Mouse (Mus musculus) stomach, embryonic 14.5 days (tissue): ENCODE results near the gene Nmnat2. TPM values are rescaled to one million over a fixed set of nuclear protein-coding genes. Genes with fewer than 3 reads are reported as not detected.

ENCODE experiments used
- ATAC-seq: fragments of 200-750 bp; cut with Nextera tagmentation; 2 replicates; pipeline ENCODE4 v1.8.0; 2017; ENCODE audit warnings: low read depth, moderate TSS enrichment; ENCODE audit not compliant: insufficient number of reproducible peaks, insufficient read depth, low FRiP score
- H3K27ac ChIP-seq: fragments of 300-500 bp; sonication (generic); 2 replicates; pipeline ENCODE4 v1.5.1; 2014; ENCODE audit warnings: mild to moderate bottlenecking, low read length, moderate library complexity, mixed read lengths
- H3K27me3 ChIP-seq: fragments of 300-500 bp; sonication (generic); 2 replicates; pipeline ENCODE4 v1.6.1; 2014; ENCODE audit warnings: low read length, control low read depth, mixed read lengths; ENCODE audit not compliant: control insufficient read depth, insufficient read depth
- H3K36me3 ChIP-seq: fragments of 300-500 bp; sonication (generic); 2 replicates; pipeline ENCODE4 v1.6.1; 2014; ENCODE audit warnings: mild to moderate bottlenecking, control low read depth, low read length, moderate library complexity, mixed read lengths; ENCODE audit not compliant: control insufficient read depth, insufficient read depth
- H3K4me1 ChIP-seq: fragments of 300-500 bp; sonication (generic); 2 replicates; pipeline ENCODE4 v1.6.1; 2014; ENCODE audit warnings: low read length, control low read depth, mixed read lengths; ENCODE audit not compliant: control insufficient read depth, insufficient read depth
- H3K4me2 ChIP-seq: fragments of 300-500 bp; sonication (generic); replicated peaks from 2 replicates; pipeline ENCODE4 v1.6.1; 2014; ENCODE audit warnings: low read depth, low read length, control low read depth
- H3K4me3 ChIP-seq: fragments of 300-500 bp; sonication (generic); 2 replicates; pipeline ENCODE4 v1.5.1; 2014; ENCODE audit warnings: low read depth, low read length, control low read depth
- H3K9ac ChIP-seq: fragments of 300-500 bp; sonication (generic); replicated peaks from 2 replicates; pipeline ENCODE4 v1.6.1; 2014; ENCODE audit warnings: low read depth, mild to moderate bottlenecking, control low read depth, low read length, moderate library complexity, mixed read lengths
- H3K9me3 ChIP-seq: fragments of 300-500 bp; sonication (generic); 2 replicates; pipeline ENCODE4 v1.6.1; 2016; ENCODE audit warnings: low read depth, low read length, control low read depth; ENCODE audit not compliant: control insufficient read depth
- WGBS: fragments of 180-500 bp; shearing (Covaris S2); extraction: QIAGEN DNeasy Blood & Tissue Kit; methylation state at CpG from one replicate; pipeline ENCODE4 v1.1.7; 2014; 5-methylcytosine and 5-hydroxymethylcytosine counted together
- polyA plus RNA-seq: library from polyadenylated mRNA; unstranded; fragments of >200 nt; fragmentation: Nextera tagmentation; extraction: Ambion mirVana; gene quantifications from 2 replicates; pipeline ENCODE4 v1.2.1, GENCODE M21; 2014

Gene Nmnat2
- polyA plus RNA-seq, 1 experiment from 2014 or later = 3.8 TPM

GRCm38 (mm10) chr1:153126491-153127381, 171.9 kb downstream of the Nmnat2 start:
- Histone ChIP-seq H3K4me2 (no peak overlapping the region), H3K27me3 (no peaks in the 10 kb centered on the region), H3K9me3 (no peaks in the 10 kb centered on the region), H3K4me3 (no peak overlapping the region), H3K9ac (no peak overlapping the region), H3K36me3 (no peaks in the 10 kb centered on the region), H3K27ac (no peak overlapping the region; the same call in 1 of the 2 replicates), H3K4me1 (no peaks in the 10 kb centered on the region)
- WGBS = 73% methylated on average over 15 of the region's 15 CpGs
- ATAC-seq = peak; percentile 47; the same call in 1 of the 2 replicates

GRCm38 (mm10) chr1:153127622-153128021, 172.8 kb downstream of the Nmnat2 start:
- Histone ChIP-seq H3K4me1 (no peaks in the 10 kb centered on the region), H3K9ac (no peak overlapping the region), H3K4me3 (no peak overlapping the region), H3K27me3 (no peaks in the 10 kb centered on the region), H3K27ac (no peak overlapping the region), H3K9me3 (no peaks in the 10 kb centered on the region), H3K36me3 (no peaks in the 10 kb centered on the region), H3K4me2 (no peak overlapping the region)
- ATAC-seq = no peak
- WGBS = 72% methylated on average over 4 of the region's 4 CpGs

GRCm38 (mm10) chr1:153128780-153129179, 174.0 kb downstream of the Nmnat2 start:
- WGBS = 65% methylated on average over 8 of the region's 8 CpGs
- ATAC-seq = no peak
- Histone ChIP-seq H3K27me3 (no peaks in the 10 kb centered on the region), H3K9ac (no peak overlapping the region), H3K9me3 (no peaks in the 10 kb centered on the region), H3K27ac (no peak overlapping the region), H3K4me1 (peaks cover 7% of the 10 kb centered on the region; the same call in 1 of the 2 replicates), H3K36me3 (no peaks in the 10 kb centered on the region), H3K4me2 (no peak overlapping the region), H3K4me3 (no peak overlapping the region)

GRCm38 (mm10) chr1:153129992-153130713, 175.4 kb downstream of the Nmnat2 start:
- Histone ChIP-seq H3K9me3 (no peaks in the 10 kb centered on the region), H3K27me3 (no peaks in the 10 kb centered on the region), H3K27ac (no peak overlapping the region), H3K4me2 (no peak overlapping the region), H3K9ac (no peak overlapping the region), H3K36me3 (no peaks in the 10 kb centered on the region), H3K4me3 (no peak overlapping the region), H3K4me1 (peaks cover 12% of the 10 kb centered on the region; the same call in 1 of the 2 replicates)
- 86% methylated on average over 11 of the region's 11 CpGs for WGBS
- no peak for ATAC-seq

GRCm38 (mm10) chr1:153133865-153134781, 179.3 kb downstream of the Nmnat2 start:
- Histone ChIP-seq H3K9ac (no peak overlapping the region), H3K4me2 (no peak overlapping the region; the same call in 1 of the 2 replicates), H3K4me1 (peaks cover 16% of the 10 kb centered on the region; the same call in 1 of the 2 replicates), H3K27ac (peak overlapping the region; percentile 91), H3K27me3 (no peaks in the 10 kb centered on the region), H3K36me3 (no peaks in the 10 kb centered on the region), H3K9me3 (no peaks in the 10 kb centered on the region), H3K4me3 (no peak overlapping the region)
- 13% methylated on average over 9 of the region's 9 CpGs for WGBS
- peak; percentile 70 for ATAC-seq

- Histone ChIP-seq H3K36me3 (no peaks in the 10 kb centered on the region), H3K9ac (no peak overlapping the region), H3K27ac (no peak overlapping the region), H3K9me3 (no peaks in the 10 kb centered on the region), H3K4me1 (peaks cover 19% of the 10 kb centered on the region; the same call in 1 of the 2 replicates), H3K4me3 (no peak overlapping the region), H3K27me3 (no peaks in the 10 kb centered on the region), H3K4me2 (no peak overlapping the region)
- WGBS = 60% methylated on average over 13 of the region's 13 CpGs
- ATAC-seq = no peak
Measured at GRCm38 (mm10) chr1:153136647-153137046, 181.9 kb downstream of the Nmnat2 start.

- Histone ChIP-seq H3K36me3 (no peaks in the 10 kb centered on the region), H3K9ac (no peak overlapping the region), H3K9me3 (no peaks in the 10 kb centered on the region), H3K4me1 (peaks cover 16% of the 10 kb centered on the region; the same call in 1 of the 2 replicates), H3K27me3 (no peaks in the 10 kb centered on the region), H3K4me2 (no peak overlapping the region), H3K27ac (no peak overlapping the region), H3K4me3 (no peak overlapping the region)
- no peak for ATAC-seq
- WGBS = 70% methylated on average over 5 of the region's 5 CpGs
Measured at GRCm38 (mm10) chr1:153138486-153138885, 183.7 kb downstream of the Nmnat2 start.

GRCm38 (mm10) chr1:153139635-153140034, 184.8 kb downstream of the Nmnat2 start:
- no peak for ATAC-seq
- Histone ChIP-seq H3K36me3 (no peaks in the 10 kb centered on the region), H3K4me2 (no peak overlapping the region), H3K4me3 (no peak overlapping the region), H3K4me1 (0 out of 2 replicates have a peak, but pooled peaks cover 7% of the 10 kb centered on the region), H3K9ac (no peak overlapping the region), H3K27ac (no peak overlapping the region), H3K9me3 (no peaks in the 10 kb centered on the region), H3K27me3 (no peaks in the 10 kb centered on the region)
- 51% methylated on average over 7 of the region's 7 CpGs for WGBS
